Comparison of ENCODE assay signal across 9 mouse cellular contexts in the genomic region with DNA sequence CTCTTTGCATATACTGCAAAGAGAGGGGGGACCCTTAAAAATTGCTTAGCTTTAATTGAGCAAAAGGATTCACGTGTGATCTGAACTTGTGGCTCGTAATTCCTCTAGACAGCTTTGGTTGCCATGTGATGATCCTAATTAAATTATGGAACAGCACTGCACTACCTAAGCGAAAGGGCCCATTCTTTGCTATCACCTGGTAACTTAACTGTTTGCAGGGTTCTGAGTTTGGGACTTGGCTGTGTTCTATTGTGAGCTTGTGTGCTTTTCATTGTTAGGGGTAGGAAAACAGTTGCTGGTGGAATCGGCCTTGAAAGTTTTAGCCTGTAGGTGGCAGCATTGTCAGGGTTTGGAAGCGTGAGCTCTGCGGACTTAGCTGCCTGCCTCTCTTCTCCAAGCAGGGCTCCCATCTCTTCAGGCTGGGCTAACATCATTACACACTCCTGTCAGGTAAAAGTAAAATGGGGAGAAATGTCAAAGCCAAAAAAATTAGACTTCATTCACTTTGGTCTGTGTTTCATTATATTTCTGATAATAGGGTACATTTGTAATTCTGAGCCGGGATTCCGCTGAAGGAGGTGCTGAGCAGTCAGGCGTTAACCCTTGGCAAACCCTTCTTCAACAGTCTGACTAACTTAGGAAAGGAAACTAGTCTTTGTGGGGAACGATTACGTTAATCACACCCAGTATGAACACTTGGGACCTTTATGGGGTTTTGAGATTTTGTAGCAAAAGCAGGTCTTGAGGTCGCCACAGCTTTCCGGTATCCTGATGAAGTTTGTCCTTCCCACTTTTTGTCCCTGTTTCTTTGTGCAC.
DNase-seq lines count a peak whose midpoint lies in the region; ATAC-seq lines count a peak whose summit lies in the region.
"Had no signal": no experiment of that assay in that cellular context is flagged by ENCODE, and none has a peak within 500 bp of the region (broad histone marks: within the 10 kb centered on the region; RNA-seq: fewer than 3 reads in every experiment).

No protein-coding gene starts in this region.

- H3K4me3 ChIP-seq in forebrain, embryonic 13.5 days, result no peak overlapping the region
- H3K4me3 ChIP-seq in hindbrain, embryonic 10.5 days, result no peak overlapping the region

- ATAC-seq in forebrain, embryonic 13.5 days, result peak; percentile 95

- WGBS in forebrain, embryonic 13.5 days, result 19% methylated on average over 13 of the region's 13 CpGs
- WGBS in hindbrain, embryonic 10.5 days, result 40% methylated on average over 13 of the region's 13 CpGs

- no peaks in the 10 kb centered on the region for H3K36me3 ChIP-seq in forebrain, embryonic 13.5 days (ENCODE audit: poor library complexity, severe bottlenecking)
- H3K36me3 ChIP-seq in hindbrain, embryonic 10.5 days, result no peaks in the 10 kb centered on the region

- peak; percentile 3 for DNase-seq in MEL-GATA-1-ER (ENCODE audit: extremely low read depth, low read depth)
- peak; percentile 12 for DNase-seq in c-Kit-positive CD71-positive TER-119-positive erythroid progenitor cells, embryonic 14.5 days (ENCODE audit: low spot score)
- peak; percentile 80 for DNase-seq in hindbrain, embryonic 10.5 days (ENCODE audit: low spot score)
- DNase-seq in layer of hippocampus, adult 8-10 months (ENCODE audit: low spot score in 2 of 2), result peak; percentile 47 to 78
- DNase-seq in lung, postnatal 10 days, result peak; percentile 80
- peak; percentile 77 for DNase-seq in right cerebral cortex, adult 18-20 months
- DNase-seq in natural killer cell, adult 2 months (ENCODE audit: low spot score in 2 of 2), result no peak

- H3K27me3 ChIP-seq in forebrain, embryonic 13.5 days, result no peaks in the 10 kb centered on the region
- H3K27me3 ChIP-seq in hindbrain, embryonic 10.5 days (ENCODE audit: insufficient read depth, poor library complexity, severe bottlenecking), result no peaks in the 10 kb centered on the region

- peaks cover 13% of the 10 kb centered on the region; the same call in 1 of the 2 replicates for H3K4me1 ChIP-seq in forebrain, embryonic 13.5 days
- 0 out of 2 replicates have a peak, but pooled peaks cover 3% of the 10 kb centered on the region for H3K4me1 ChIP-seq in hindbrain, embryonic 10.5 days (replicated peaks)

- no peaks in the 10 kb centered on the region for H3K9me3 ChIP-seq in forebrain, embryonic 13.5 days (replicated peaks)
- no peaks in the 10 kb centered on the region for H3K9me3 ChIP-seq in hindbrain, embryonic 10.5 days

- no peak overlapping the region for H3K9ac ChIP-seq in forebrain, embryonic 13.5 days

- peak overlapping the region; percentile 38 for H3K4me2 ChIP-seq in forebrain, embryonic 13.5 days

- peak overlapping the region; percentile 8; the same call in 1 of the 2 replicates for H3K27ac ChIP-seq in forebrain, embryonic 13.5 days
- H3K27ac ChIP-seq in hindbrain, embryonic 10.5 days, result no peak overlapping the region
- H3K27ac ChIP-seq: macrophage had no signal

Comparison
In these comparisons a context has a peak if more than half of its experiments do, and no peak if none do; other contexts are left out.
1. DNase-seq: peak in MEL-GATA-1-ER (single experiment), c-Kit-positive CD71-positive TER-119-positive erythroid progenitor cells, embryonic 14.5 days (single experiment), hindbrain, embryonic 10.5 days (single experiment), layer of hippocampus, adult 8-10 months (2 of 2), lung, postnatal 10 days (single experiment) and right cerebral cortex, adult 18-20 months (single experiment); none in natural killer cell, adult 2 months (0 of 2).